Mouse (Mus musculus) 3134 (cell line): ENCODE measurements around the gene Npcd.
"Not testable (repeated sequence)": the region's sequence is repeated elsewhere in the genome, so short reads cannot be mapped to it uniquely, and the experiment has no call there.

Source experiments
- DNase-seq: peaks from one replicate; pipeline ENCODE4 v3.0.0-alpha.2; 2011; ENCODE audit warnings: low spot score; ENCODE audit not compliant: insufficient read length; ENCODE audit errors: extremely low read depth

Npcd gene

GRCm38 (mm10) chr15:79832064-79832900 is 1.8 kb downstream of the Npcd start:
- DNase-seq = no peak

- peak; percentile 36 for DNase-seq
These were observed 3.6 kb downstream of the Npcd start for GRCm38 (mm10) chr15:79830388-79830787.

- DNase-seq = no peak
These were observed 4.6 kb downstream of the Npcd start for GRCm38 (mm10) chr15:79829431-79829830.

- no peak for DNase-seq
These were observed 5.5 kb downstream of the Npcd start for GRCm38 (mm10) chr15:79828366-79829035.

GRCm38 (mm10) chr15:79827778-79828210 is 6.2 kb downstream of the Npcd start:
- DNase-seq = no peak

- DNase-seq = no peak
These were observed 6.8 kb downstream of the Npcd start for GRCm38 (mm10) chr15:79827061-79827777.

GRCm38 (mm10) chr15:79826221-79826935 is 7.7 kb downstream of the Npcd start:
- no peak for DNase-seq

- no peak for DNase-seq
These were observed 8.8 kb downstream of the Npcd start for GRCm38 (mm10) chr15:79825146-79825825.

GRCm38 (mm10) chr15:79823588-79824280 is 10.3 kb downstream of the Npcd start:
- DNase-seq = peak; percentile 61

- no peak for DNase-seq
These were observed 11.5 kb downstream of the Npcd start for GRCm38 (mm10) chr15:79822265-79823199.

GRCm38 (mm10) chr15:79818325-79818724 is 15.7 kb downstream of the Npcd start:
- DNase-seq = no peak

GRCm38 (mm10) chr15:79813666-79814258 is 20.3 kb downstream of the Npcd start:
- peak; percentile 70 for DNase-seq

GRCm38 (mm10) chr15:79812840-79813239 is 21.2 kb downstream of the Npcd start:
- not testable (repeated sequence) for DNase-seq

GRCm38 (mm10) chr15:79810997-79811396 is 23.0 kb downstream of the Npcd start:
- DNase-seq = no peak

GRCm38 (mm10) chr15:79810061-79810460 is 24.0 kb downstream of the Npcd start:
- DNase-seq = no peak

- no peak for DNase-seq
These were observed 25.4 kb downstream of the Npcd start for GRCm38 (mm10) chr15:79808658-79809057.

- no peak for DNase-seq
These were observed 25.9 kb downstream of the Npcd start for GRCm38 (mm10) chr15:79808114-79808513.

- no peak for DNase-seq
These were observed 27.0 kb downstream of the Npcd start for GRCm38 (mm10) chr15:79807050-79807449.
